Mouse (Mus musculus): ENCODE measurements around the gene Gnai3. TPM values are rescaled to one million over a fixed set of nuclear protein-coding genes. Genes with fewer than 3 reads are reported as not detected.

The Gnai3 gene
- polyA plus RNA-seq, 1 experiment from 2014 or later, result 112 TPM

DNA sequence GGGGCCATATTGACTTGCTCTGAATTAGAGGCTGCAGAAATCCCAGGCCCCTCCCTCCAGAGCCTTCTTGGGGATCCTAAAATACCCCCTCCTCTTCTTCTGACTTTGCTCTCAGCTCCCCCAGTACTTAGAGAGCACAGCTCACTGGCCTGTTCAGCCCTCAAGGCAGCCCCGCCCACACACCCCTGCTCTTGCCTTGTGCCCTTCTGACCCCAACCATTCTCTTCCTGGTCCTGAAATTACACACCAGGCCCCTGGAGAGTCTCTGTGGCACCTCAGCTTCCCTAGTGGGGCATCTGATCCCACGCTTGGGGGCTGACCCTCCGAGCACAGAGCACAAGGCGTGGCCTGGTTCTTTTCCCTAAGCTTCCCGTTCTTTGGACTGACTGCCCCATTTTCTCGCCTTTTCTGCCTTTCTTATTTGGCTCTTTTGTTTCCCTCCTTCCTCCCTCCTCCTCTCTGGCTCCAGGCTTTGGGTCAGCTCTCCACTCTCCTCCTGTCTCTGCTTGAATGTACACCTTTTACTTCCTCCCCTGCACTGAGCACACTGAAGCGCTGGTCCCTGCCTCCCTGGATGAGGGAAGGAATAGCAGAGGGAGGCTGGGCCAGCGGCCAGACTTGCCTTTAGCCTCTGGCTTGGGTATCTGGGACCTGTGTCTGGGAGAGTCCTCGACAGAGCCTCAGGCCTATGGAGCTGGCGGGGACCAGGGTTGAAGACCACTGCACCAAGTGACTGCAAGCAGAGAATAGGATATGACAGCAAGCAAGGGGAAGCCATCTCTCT, 19.8 kb upstream of the Gnai3 start:
- H3K4me2 ChIP-seq (replicated peaks; ENCODE audit: low read depth), result no peak overlapping the region
- TF ChIP-seq CTCF (IDR thresholded peaks at IDR 0.05; ENCODE audit: low read depth) (no peak), EP300 (optimal IDR thresholded peaks at IDR 0.05) (no peak)
- H3K4me1 ChIP-seq (replicated peaks; ENCODE audit: control insufficient read depth, insufficient read depth), result no peaks in the 10 kb centered on the region
- no peaks in the 10 kb centered on the region for H3K9me3 ChIP-seq (ENCODE audit: control insufficient read depth, low read length)
- DNase-seq (ENCODE audit: low spot score), result no peak
- H3K27me3 ChIP-seq (ENCODE audit: control insufficient read depth, insufficient read depth, low read length), result no peaks in the 10 kb centered on the region
- no peak overlapping the region for H3K27ac ChIP-seq (replicated peaks)
- WGBS, result 55% methylated on average over 10 of the region's 10 CpGs
- no peak overlapping the region for H3K9ac ChIP-seq (ENCODE audit: low read length)
- no peak overlapping the region for H3K4me3 ChIP-seq (ENCODE audit: low read depth, low read length)
- H3K36me3 ChIP-seq (ENCODE audit: control insufficient read depth, insufficient read depth, low read length), result no peaks in the 10 kb centered on the region
- ATAC-seq (ENCODE audit: low FRiP score, low TSS enrichment), result no peak; the same call in 1 of the 2 replicates

DNA sequence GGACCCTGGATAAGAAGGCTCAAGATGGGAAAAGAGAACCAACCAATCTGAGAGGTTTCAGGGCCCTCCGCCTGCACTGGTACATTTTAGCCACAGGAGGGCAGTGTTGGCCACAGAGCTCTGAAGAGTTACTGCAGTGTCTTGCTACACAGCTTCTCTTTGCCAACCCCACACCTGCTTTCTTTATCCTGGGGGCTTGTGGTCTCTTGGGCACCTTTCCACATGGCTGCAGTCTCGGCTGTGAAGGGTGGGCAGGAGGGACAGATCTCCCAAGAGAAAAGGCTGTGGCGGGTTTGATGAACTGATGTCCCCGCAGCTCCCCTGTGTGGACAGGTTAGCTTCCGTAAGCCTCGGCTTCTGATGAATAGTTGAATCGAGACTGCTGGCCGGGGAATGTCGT, 18.9 kb upstream of the Gnai3 start:
- Histone ChIP-seq H3K9ac (ENCODE audit: low read length) (no peak overlapping the region), H3K27me3 (ENCODE audit: control insufficient read depth, insufficient read depth, low read length) (no peaks in the 10 kb centered on the region), H3K4me3 (ENCODE audit: low read depth, low read length) (no peak overlapping the region), H3K36me3 (ENCODE audit: control insufficient read depth, insufficient read depth, low read length) (no peaks in the 10 kb centered on the region), H3K4me2 (replicated peaks; ENCODE audit: low read depth) (peak overlapping the region; percentile 49), H3K9me3 (ENCODE audit: control insufficient read depth, low read length) (no peaks in the 10 kb centered on the region), H3K4me1 (replicated peaks; ENCODE audit: control insufficient read depth, insufficient read depth) (no peaks in the 10 kb centered on the region), H3K27ac (replicated peaks) (no peak overlapping the region)
- 12% methylated on average over 9 of the region's 9 CpGs for WGBS
- peak; percentile 83 for DNase-seq (ENCODE audit: low spot score)
- TF ChIP-seq EP300 (optimal IDR thresholded peaks at IDR 0.05), result no peak
- peak; percentile 98 for TF ChIP-seq CTCF (IDR thresholded peaks at IDR 0.05; ENCODE audit: low read depth)
- ATAC-seq (ENCODE audit: low FRiP score, low TSS enrichment), result peak; percentile 58

DNA sequence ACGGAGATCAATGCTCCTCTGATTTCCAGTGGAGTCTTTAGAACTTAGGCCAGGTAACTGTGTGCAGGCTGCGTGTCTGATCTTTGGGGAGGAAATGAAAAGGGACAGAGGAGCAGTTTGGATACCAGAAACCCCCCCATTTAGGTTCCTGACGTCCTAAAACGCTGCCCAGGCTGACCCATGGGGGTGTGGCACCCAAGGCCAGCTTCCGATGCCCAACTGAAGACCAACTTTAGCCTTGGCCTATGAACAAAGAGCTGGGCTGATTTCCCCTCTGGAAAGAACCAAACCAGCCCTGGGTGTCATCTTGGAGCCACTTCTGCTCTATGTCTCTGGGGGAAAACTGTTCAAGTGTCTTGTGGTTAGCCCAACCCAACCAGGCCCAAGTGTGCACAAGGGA, 18.1 kb upstream of the Gnai3 start:
- H3K27me3 ChIP-seq (ENCODE audit: control insufficient read depth, insufficient read depth, low read length), result no peaks in the 10 kb centered on the region
- DNase-seq (ENCODE audit: low spot score) (no peak), ATAC-seq (ENCODE audit: low FRiP score, low TSS enrichment) (no peak)
- TF ChIP-seq CTCF (IDR thresholded peaks at IDR 0.05; ENCODE audit: low read depth) (no peak), EP300 (optimal IDR thresholded peaks at IDR 0.05) (no peak)
- no peak overlapping the region for H3K4me3 ChIP-seq (ENCODE audit: low read depth, low read length)
- no peak overlapping the region for H3K4me2 ChIP-seq (replicated peaks; ENCODE audit: low read depth)
- no peak overlapping the region for H3K27ac ChIP-seq (replicated peaks)
- no peaks in the 10 kb centered on the region for H3K4me1 ChIP-seq (replicated peaks; ENCODE audit: control insufficient read depth, insufficient read depth)
- H3K9me3 ChIP-seq (ENCODE audit: control insufficient read depth, low read length), result no peaks in the 10 kb centered on the region
- H3K36me3 ChIP-seq (ENCODE audit: control insufficient read depth, insufficient read depth, low read length), result no peaks in the 10 kb centered on the region
- WGBS, result 59% methylated on average over 5 of the region's 5 CpGs
- H3K9ac ChIP-seq (ENCODE audit: low read length), result no peak overlapping the region

DNA sequence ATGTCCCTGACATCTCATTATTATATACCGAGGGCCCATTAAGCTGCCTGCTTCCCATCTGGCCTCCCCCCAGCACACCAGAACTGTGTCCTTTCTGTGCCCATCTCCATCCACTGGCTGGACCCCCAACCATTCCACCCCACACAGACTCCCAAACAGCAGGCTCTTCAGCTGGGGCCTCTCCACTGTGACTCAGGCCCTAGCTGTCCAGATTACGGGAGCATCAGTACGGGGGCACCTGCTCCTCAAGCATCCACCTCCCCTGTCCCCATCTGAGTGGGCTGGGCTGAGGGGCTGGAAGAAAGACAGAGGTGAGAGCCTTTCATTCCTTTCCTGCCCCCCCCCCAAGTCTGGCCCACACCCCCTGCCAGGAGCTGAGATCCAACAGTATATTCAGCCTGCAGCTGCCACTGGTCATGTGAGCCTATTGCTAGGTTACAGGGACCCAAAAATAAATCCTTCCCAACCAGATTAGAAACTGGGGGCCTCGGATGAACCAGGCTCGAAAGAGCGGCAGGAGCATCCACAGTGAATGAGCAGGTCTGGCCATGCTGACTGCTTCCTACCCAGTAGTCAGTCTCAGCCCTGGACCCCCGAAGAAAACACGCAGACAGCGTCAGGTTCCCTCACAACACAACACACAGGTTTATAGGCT, 12.6 kb upstream of the Gnai3 start:
- no peaks in the 10 kb centered on the region for H3K27me3 ChIP-seq (ENCODE audit: control insufficient read depth, insufficient read depth, low read length)
- ATAC-seq (ENCODE audit: low FRiP score, low TSS enrichment) (peak; percentile 39), DNase-seq (ENCODE audit: low spot score) (no peak)
- H3K4me2 ChIP-seq (replicated peaks; ENCODE audit: low read depth), result no peak overlapping the region
- WGBS, result 70% methylated on average over 9 of the region's 9 CpGs
- H3K36me3 ChIP-seq (ENCODE audit: control insufficient read depth, insufficient read depth, low read length), result no peaks in the 10 kb centered on the region
- no peak overlapping the region for H3K9ac ChIP-seq (ENCODE audit: low read length)
- no peak overlapping the region for H3K27ac ChIP-seq (replicated peaks)
- no peak overlapping the region for H3K4me3 ChIP-seq (ENCODE audit: low read depth, low read length)
- TF ChIP-seq CTCF (IDR thresholded peaks at IDR 0.05; ENCODE audit: low read depth), result no peak
- TF ChIP-seq EP300 (optimal IDR thresholded peaks at IDR 0.05), result no peak
- no peaks in the 10 kb centered on the region for H3K9me3 ChIP-seq (ENCODE audit: control insufficient read depth, low read length)
- H3K4me1 ChIP-seq (replicated peaks; ENCODE audit: control insufficient read depth, insufficient read depth), result no peaks in the 10 kb centered on the region

DNA sequence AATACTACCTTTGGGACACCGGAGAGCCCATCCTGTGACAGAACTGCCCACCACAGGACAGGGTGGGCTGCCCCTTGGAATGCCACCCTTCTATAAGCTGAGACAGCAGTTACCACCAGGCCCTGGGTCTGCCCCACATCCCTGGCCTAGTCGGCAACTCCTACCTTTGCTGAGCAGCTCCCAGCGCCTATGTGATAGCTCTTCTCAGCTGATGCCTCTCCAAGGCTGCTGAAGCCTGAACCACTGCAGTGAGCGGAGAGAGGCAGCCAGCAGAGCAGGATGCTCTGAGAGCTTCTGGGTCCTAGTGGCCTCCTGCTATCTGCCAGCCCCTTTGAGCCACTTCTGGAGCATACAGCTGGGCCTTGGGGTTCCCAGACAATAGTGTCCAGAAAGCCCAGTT, 8.7 kb upstream of the Gnai3 start, which contains the start of gene Gpr61:
Gene Gpr61 (minus strand): TSS at position 227 of the 400 bp plus-strand sequence.
- no peak within 1 kb of the TSS for H3K4me3 ChIP-seq (ENCODE audit: low read depth, low read length)
- no peak within 1 kb of the TSS for H3K4me2 ChIP-seq (replicated peaks; ENCODE audit: low read depth)
- no peaks in the 10 kb centered on the region for H3K9me3 ChIP-seq (ENCODE audit: control insufficient read depth, low read length)
- no peak within 1 kb of the TSS for H3K27ac ChIP-seq (replicated peaks)
- no peak within 1 kb of the TSS for H3K9ac ChIP-seq (ENCODE audit: low read length)
- H3K27me3 ChIP-seq (ENCODE audit: control insufficient read depth, insufficient read depth, low read length), result no peaks in the 10 kb centered on the region
- TF ChIP-seq EP300 (optimal IDR thresholded peaks at IDR 0.05) (no peak), CTCF (IDR thresholded peaks at IDR 0.05; ENCODE audit: low read depth) (no peak)
- H3K4me1 ChIP-seq (replicated peaks; ENCODE audit: control insufficient read depth, insufficient read depth), result no peaks in the 10 kb centered on the region
- no peaks in the 10 kb centered on the region for H3K36me3 ChIP-seq (ENCODE audit: control insufficient read depth, insufficient read depth, low read length)
- 48% methylated on average over 4 of the region's 4 CpGs for WGBS
- DNase-seq (ENCODE audit: low spot score) (no peak), ATAC-seq (ENCODE audit: low FRiP score, low TSS enrichment) (no peak)

DNA sequence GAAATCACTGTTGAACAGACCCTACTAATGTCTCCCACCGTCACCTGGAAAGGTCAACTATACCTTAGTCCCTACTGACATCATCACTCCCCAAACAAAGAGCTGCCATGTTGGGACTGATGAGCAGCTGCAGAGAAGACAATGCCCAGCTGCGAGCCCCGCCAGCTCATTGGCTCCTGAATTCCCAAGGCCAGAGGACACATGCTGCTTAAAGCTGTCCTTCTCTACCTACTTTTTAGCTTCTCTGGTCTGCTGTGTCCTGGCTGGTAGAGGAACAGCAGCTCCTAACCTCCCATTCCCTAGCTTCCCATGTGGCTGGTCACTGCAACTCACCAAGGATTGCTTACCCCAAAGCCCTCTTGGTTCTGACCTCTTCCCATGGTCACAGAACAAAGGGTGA, 6.3 kb upstream of the Gnai3 start:
- H3K4me3 ChIP-seq (ENCODE audit: low read depth, low read length), result no peak overlapping the region
- no peak for DNase-seq (ENCODE audit: low spot score)
- H3K9me3 ChIP-seq (ENCODE audit: control insufficient read depth, low read length), result no peaks in the 10 kb centered on the region
- no peak for ATAC-seq (ENCODE audit: low FRiP score, low TSS enrichment)
- H3K36me3 ChIP-seq (ENCODE audit: control insufficient read depth, insufficient read depth, low read length), result no peaks in the 10 kb centered on the region
- H3K4me1 ChIP-seq (replicated peaks; ENCODE audit: control insufficient read depth, insufficient read depth), result no peaks in the 10 kb centered on the region
- no peak overlapping the region for H3K9ac ChIP-seq (ENCODE audit: low read length)
- WGBS, result 82% methylated on average over 3 of the region's 3 CpGs
- no peak overlapping the region for H3K4me2 ChIP-seq (replicated peaks; ENCODE audit: low read depth)
- H3K27ac ChIP-seq (replicated peaks), result no peak overlapping the region
- no peaks in the 10 kb centered on the region for H3K27me3 ChIP-seq (ENCODE audit: control insufficient read depth, insufficient read depth, low read length)
- no peak for TF ChIP-seq EP300 (optimal IDR thresholded peaks at IDR 0.05)
- TF ChIP-seq CTCF (IDR thresholded peaks at IDR 0.05; ENCODE audit: low read depth), result no peak
